Mouse (Mus musculus): ENCODE measurements around the gene Wasf2.

Gene Wasf2

GRCm38 (mm10) chr4:133115721-133116429 is 14.4 kb upstream of the Wasf2 start:
- Histone ChIP-seq H3K4me1 (replicated peaks; ENCODE audit: low read depth, low read length) (peaks cover 93% of the 10 kb centered on the region), H3K9me3 (ENCODE audit: low read length) (no peaks in the 10 kb centered on the region), H3K36me3 (ENCODE audit: insufficient read depth, low read length) (no peaks in the 10 kb centered on the region), H3K27me3 (ENCODE audit: insufficient read depth, low read length) (no peaks in the 10 kb centered on the region), H3K4me3 (replicated peaks; ENCODE audit: low read length) (peak overlapping the region; percentile 49)
- TF ChIP-seq POU5F1 (IDR thresholded peaks at IDR 0.05; ENCODE audit: borderline replicate concordance, low read length) (no peak), NANOG (IDR thresholded peaks at IDR 0.05; ENCODE audit: borderline replicate concordance, low read length) (no peak), CTCF (conservative IDR thresholded peaks at IDR 0.05; ENCODE audit: low read length) (no peak)

- TF ChIP-seq POU5F1 (IDR thresholded peaks at IDR 0.05; ENCODE audit: borderline replicate concordance, low read length): no peak
- TF ChIP-seq CTCF (conservative IDR thresholded peaks at IDR 0.05; ENCODE audit: low read length): no peak
- no peak for TF ChIP-seq NANOG (IDR thresholded peaks at IDR 0.05; ENCODE audit: borderline replicate concordance, low read length)
These were observed 13.4 kb upstream of the Wasf2 start for GRCm38 (mm10) chr4:133116756-133117470.

GRCm38 (mm10) chr4:133117556-133118411 is 12.5 kb upstream of the Wasf2 start:
- Histone ChIP-seq H3K9me3 (ENCODE audit: low read length) (no peaks in the 10 kb centered on the region), H3K36me3 (ENCODE audit: insufficient read depth, low read length) (no peaks in the 10 kb centered on the region), H3K4me1 (replicated peaks; ENCODE audit: low read depth, low read length) (peaks cover 93% of the 10 kb centered on the region), H3K4me3 (replicated peaks; ENCODE audit: low read length) (peak overlapping the region; percentile 74), H3K27me3 (ENCODE audit: insufficient read depth, low read length) (no peaks in the 10 kb centered on the region)
- no peak for TF ChIP-seq NANOG (IDR thresholded peaks at IDR 0.05; ENCODE audit: borderline replicate concordance, low read length)
- no peak for TF ChIP-seq CTCF (conservative IDR thresholded peaks at IDR 0.05; ENCODE audit: low read length)
- TF ChIP-seq POU5F1 (IDR thresholded peaks at IDR 0.05; ENCODE audit: borderline replicate concordance, low read length): no peak

More at GRCm38 (mm10) chr4:133116756-133117470, 13.4 kb upstream of the Wasf2 start:
- Histone ChIP-seq H3K4me3 (replicated peaks; ENCODE audit: low read length) (peak overlapping the region; percentile 74), H3K36me3 (ENCODE audit: insufficient read depth, low read length) (no peaks in the 10 kb centered on the region), H3K4me1 (replicated peaks; ENCODE audit: low read depth, low read length) (peaks cover 93% of the 10 kb centered on the region), H3K9me3 (ENCODE audit: low read length) (no peaks in the 10 kb centered on the region), H3K27me3 (ENCODE audit: insufficient read depth, low read length) (no peaks in the 10 kb centered on the region)

GRCm38 (mm10) chr4:133118775-133119375 is 11.4 kb upstream of the Wasf2 start:
- no peaks in the 10 kb centered on the region for H3K36me3 ChIP-seq (ENCODE audit: insufficient read depth, low read length)
- no peaks in the 10 kb centered on the region for H3K9me3 ChIP-seq (ENCODE audit: low read length)
- TF ChIP-seq POU5F1 (IDR thresholded peaks at IDR 0.05; ENCODE audit: borderline replicate concordance, low read length): no peak
- no peak for TF ChIP-seq CTCF (conservative IDR thresholded peaks at IDR 0.05; ENCODE audit: low read length)
- no peak for TF ChIP-seq NANOG (IDR thresholded peaks at IDR 0.05; ENCODE audit: borderline replicate concordance, low read length)
- peak overlapping the region; percentile 39 for H3K4me3 ChIP-seq (replicated peaks; ENCODE audit: low read length)
- no peaks in the 10 kb centered on the region for H3K27me3 ChIP-seq (ENCODE audit: insufficient read depth, low read length)
- H3K4me1 ChIP-seq (replicated peaks; ENCODE audit: low read depth, low read length): peaks cover 92% of the 10 kb centered on the region

- Histone ChIP-seq H3K27me3 (ENCODE audit: insufficient read depth, low read length) (no peaks in the 10 kb centered on the region), H3K4me1 (replicated peaks; ENCODE audit: low read depth, low read length) (peaks cover 85% of the 10 kb centered on the region), H3K9me3 (ENCODE audit: low read length) (peaks cover 6% of the 10 kb centered on the region), H3K4me3 (replicated peaks; ENCODE audit: low read length) (peak overlapping the region; percentile 39), H3K36me3 (ENCODE audit: insufficient read depth, low read length) (0 out of 2 replicates have a peak, but pooled peaks cover 2% of the 10 kb centered on the region)
- TF ChIP-seq NANOG (IDR thresholded peaks at IDR 0.05; ENCODE audit: borderline replicate concordance, low read length) (no peak), POU5F1 (IDR thresholded peaks at IDR 0.05; ENCODE audit: borderline replicate concordance, low read length) (no peak), CTCF (conservative IDR thresholded peaks at IDR 0.05; ENCODE audit: low read length) (no peak)
These were observed 10.7 kb upstream of the Wasf2 start for GRCm38 (mm10) chr4:133119579-133119978.

GRCm38 (mm10) chr4:133120833-133121321 is 9.4 kb upstream of the Wasf2 start:
- Histone ChIP-seq H3K4me3 (replicated peaks; ENCODE audit: low read length) (peak overlapping the region; percentile 61), H3K36me3 (ENCODE audit: insufficient read depth, low read length) (peaks cover 8% of the 10 kb centered on the region; the same call in 1 of the 2 replicates), H3K4me1 (replicated peaks; ENCODE audit: low read depth, low read length) (peaks cover 80% of the 10 kb centered on the region), H3K9me3 (ENCODE audit: low read length) (peaks cover 6% of the 10 kb centered on the region), H3K27me3 (ENCODE audit: insufficient read depth, low read length) (no peaks in the 10 kb centered on the region)
- no peak for TF ChIP-seq NANOG (IDR thresholded peaks at IDR 0.05; ENCODE audit: borderline replicate concordance, low read length)
- TF ChIP-seq POU5F1 (IDR thresholded peaks at IDR 0.05; ENCODE audit: borderline replicate concordance, low read length): no peak

- Histone ChIP-seq H3K27me3 (ENCODE audit: insufficient read depth, low read length) (no peaks in the 10 kb centered on the region), H3K36me3 (ENCODE audit: insufficient read depth, low read length) (peaks cover 9% of the 10 kb centered on the region; the same call in 1 of the 2 replicates)
- TF ChIP-seq CTCF (conservative IDR thresholded peaks at IDR 0.05; ENCODE audit: low read length): no peak
- no peak for TF ChIP-seq POU5F1 (IDR thresholded peaks at IDR 0.05; ENCODE audit: borderline replicate concordance, low read length)
- TF ChIP-seq NANOG (IDR thresholded peaks at IDR 0.05; ENCODE audit: borderline replicate concordance, low read length): no peak
These were observed 8.9 kb upstream of the Wasf2 start for GRCm38 (mm10) chr4:133121416-133121815.

More at GRCm38 (mm10) chr4:133121416-133121815, 8.9 kb upstream of the Wasf2 start:
- Histone ChIP-seq H3K4me3 (replicated peaks; ENCODE audit: low read length) (peak overlapping the region; percentile 48), H3K4me1 (replicated peaks; ENCODE audit: low read depth, low read length) (peaks cover 76% of the 10 kb centered on the region), H3K9me3 (ENCODE audit: low read length) (peaks cover 6% of the 10 kb centered on the region)

Measured in E14TG2a.4 (cell line).